In the genomic region with DNA sequence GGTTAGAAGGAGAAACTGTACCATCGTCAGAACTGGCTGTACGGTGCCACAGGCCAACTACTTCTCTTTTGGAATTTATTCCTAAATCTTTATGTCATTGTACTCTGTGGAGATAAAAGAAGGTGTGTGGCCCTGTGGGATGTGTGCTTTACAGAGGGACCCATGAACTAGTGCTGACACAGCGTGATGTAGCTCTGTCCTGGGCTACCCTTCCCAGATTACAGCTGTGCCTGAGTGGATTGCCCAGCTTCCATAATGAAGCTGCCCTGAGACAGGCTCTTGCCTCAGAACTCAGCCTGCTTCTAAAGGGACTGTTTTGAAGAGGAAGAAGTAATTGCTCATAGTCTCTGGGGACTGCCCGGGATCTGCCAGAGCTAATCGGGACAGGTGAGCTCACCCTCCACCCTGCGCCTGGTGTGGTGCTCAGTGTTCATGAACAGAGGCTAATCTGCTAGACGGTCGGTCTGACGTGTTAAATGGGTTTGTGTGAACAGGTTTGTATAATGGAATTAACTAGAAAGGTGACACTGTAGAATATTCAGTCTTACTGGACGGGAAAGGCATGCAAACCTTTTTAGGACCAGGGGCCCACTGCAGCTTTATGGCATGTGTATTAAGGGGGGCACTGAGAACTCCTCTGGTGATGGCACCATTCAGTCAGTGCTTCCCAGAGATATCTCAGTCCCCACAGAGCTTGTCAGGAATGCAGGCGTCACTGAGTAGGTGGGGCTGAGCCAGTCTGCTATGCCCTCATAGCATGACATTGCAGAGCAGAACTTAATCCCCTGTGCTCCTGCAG, we compare ENCODE assay signal across 11 mouse cellular contexts. TPM values are rescaled to one million over a fixed set of nuclear protein-coding genes. Genes with fewer than 3 reads are reported as not detected.
A peak's percentile ranks its signal among the peaks of the same experiment; 100 is the strongest.
DNase-seq lines count a peak whose midpoint lies in the region; ATAC-seq and TF ChIP-seq lines count a peak whose summit lies in the region.
"Had no signal": no experiment of that assay in that cellular context is flagged by ENCODE, and none has a peak within 500 bp of the region (broad histone marks: within the 10 kb centered on the region; RNA-seq: fewer than 3 reads in every experiment).

No protein-coding gene starts in this region.

- H3K27me3 ChIP-seq in kidney, embryonic 14.5 days (ENCODE audit: control insufficient read depth, insufficient read depth, low read length) = no peaks in the 10 kb centered on the region
- no peaks in the 10 kb centered on the region for H3K27me3 ChIP-seq in kidney, adult 2 months (replicated peaks; ENCODE audit: control insufficient read depth, insufficient read depth, low read length)
- H3K27me3 ChIP-seq in heart, embryonic 15.5 days = no peaks in the 10 kb centered on the region
- no peaks in the 10 kb centered on the region for H3K27me3 ChIP-seq in midbrain, embryonic 15.5 days (replicated peaks)

- DNase-seq in kidney, adult 2 months = no peak
- DNase-seq in c-Kit-negative CD71-positive TER-119-positive erythroid progenitor cells, embryonic 14.5 days (ENCODE audit: low read depth, low spot score) = peak; percentile 37
- no peak for DNase-seq in adrenal gland, adult (ENCODE audit: inconsistent age in 2 of 2, low spot score in 1 of 2)
- no peak for DNase-seq in gastrocnemius, adult 8-10 months (ENCODE audit: low spot score in 2 of 2)
- no peak for DNase-seq in right cerebral cortex, adult 18-20 months
- DNase-seq: kidney, adult 9 months; lung, adult 18-20 months; right cerebral cortex, postnatal 4 days had no signal

- no peak for TF ChIP-seq CTCF in kidney, adult 2 months (conservative IDR thresholded peaks at IDR 0.05; ENCODE audit: insufficient read depth, insufficient read length, low read depth, low read length)

- H3K36me3 ChIP-seq in kidney, embryonic 14.5 days (ENCODE audit: control insufficient read depth, insufficient read depth, low read length) = peaks cover 35% of the 10 kb centered on the region
- H3K36me3 ChIP-seq in kidney, adult 2 months (ENCODE audit: control insufficient read depth, insufficient read depth, low read length) = no peaks in the 10 kb centered on the region; the same call in 1 of the 2 replicates
- peaks cover 17% of the 10 kb centered on the region for H3K36me3 ChIP-seq in heart, embryonic 15.5 days
- peaks cover 3% of the 10 kb centered on the region; the same call in 1 of the 2 replicates for H3K36me3 ChIP-seq in midbrain, embryonic 15.5 days (replicated peaks)

- H3K27ac ChIP-seq in kidney, embryonic 14.5 days (ENCODE audit: low read depth, low read length) = no peak overlapping the region
- no peak overlapping the region; the same call in 1 of the 2 replicates for H3K27ac ChIP-seq in kidney, adult 2 months (ENCODE audit: insufficient read depth, low read depth, low read length)
- H3K27ac ChIP-seq in heart, embryonic 15.5 days = peak overlapping the region; percentile 84
- H3K27ac ChIP-seq in midbrain, embryonic 15.5 days = no peak overlapping the region

- no peak overlapping the region for H3K4me3 ChIP-seq in kidney, embryonic 14.5 days (ENCODE audit: low read length)
- H3K4me3 ChIP-seq in kidney, adult 2 months (ENCODE audit: insufficient read depth, low read depth, low read length) = no peak overlapping the region
- no peak overlapping the region for H3K4me3 ChIP-seq in heart, embryonic 15.5 days
- H3K4me3 ChIP-seq in midbrain, embryonic 15.5 days = no peak overlapping the region

- H3K4me1 ChIP-seq in kidney, embryonic 14.5 days (ENCODE audit: control insufficient read depth, insufficient read depth, low read length) = no peaks in the 10 kb centered on the region
- no peaks in the 10 kb centered on the region for H3K4me1 ChIP-seq in kidney, adult 2 months (ENCODE audit: control insufficient read depth, insufficient read depth, low read length)
- peaks cover 38% of the 10 kb centered on the region for H3K4me1 ChIP-seq in heart, embryonic 15.5 days (replicated peaks)
- H3K4me1 ChIP-seq in midbrain, embryonic 15.5 days = peaks cover 7% of the 10 kb centered on the region; the same call in 1 of the 2 replicates

- TF ChIP-seq POLR2A in kidney, adult 2 months (IDR thresholded peaks at IDR 0.05; ENCODE audit: low read depth, low read length) = no peak

- H3K9me3 ChIP-seq in kidney, embryonic 14.5 days (ENCODE audit: control insufficient read depth, low read length) = no peaks in the 10 kb centered on the region
- H3K9me3 ChIP-seq in heart, embryonic 15.5 days (replicated peaks) = no peaks in the 10 kb centered on the region
- no peaks in the 10 kb centered on the region for H3K9me3 ChIP-seq in midbrain, embryonic 15.5 days

- ATAC-seq in kidney, embryonic 14.5 days (ENCODE audit: low FRiP score, low TSS enrichment) = peak; percentile 35; the same call in 1 of the 2 replicates
- peak; percentile 82 for ATAC-seq in heart, embryonic 15.5 days (replicated peaks; ENCODE audit: insufficient number of reproducible peaks, insufficient read depth, low FRiP score, low read depth)
- ATAC-seq in midbrain, embryonic 15.5 days (replicated peaks) = peak; percentile 82

- 75% methylated on average over 11 of the region's 11 CpGs for WGBS in kidney, embryonic 14.5 days
- WGBS in kidney, adult 2 months = 66% methylated on average over 11 of the region's 11 CpGs
- 35% methylated on average over 11 of the region's 11 CpGs for WGBS in heart, embryonic 15.5 days
- WGBS in midbrain, embryonic 15.5 days = 53% methylated on average over 11 of the region's 11 CpGs

- H3K9ac ChIP-seq in kidney, embryonic 14.5 days (ENCODE audit: low read depth, low read length) = no peak overlapping the region
- H3K9ac ChIP-seq in heart, embryonic 15.5 days = no peak overlapping the region
- no peak overlapping the region for H3K9ac ChIP-seq in midbrain, embryonic 15.5 days

- no peak overlapping the region for H3K4me2 ChIP-seq in kidney, embryonic 14.5 days (replicated peaks; ENCODE audit: low read depth, low read length)
- no peak overlapping the region for H3K4me2 ChIP-seq in heart, embryonic 15.5 days
- no peak overlapping the region for H3K4me2 ChIP-seq in midbrain, embryonic 15.5 days

RNA-seq across cellular contexts. Expression of gene Mtmr12, which starts 41.7 kb away (rescaled TPM):
- 10.6 and 25.4 TPM in 2 replicates for polyA plus RNA-seq in kidney, embryonic 14.5 days (2014; fragmentation: Nextera tagmentation; extraction: Ambion mirVana)
- 27.3 and 28.1 TPM in 2 replicates for polyA plus RNA-seq in kidney, adult 2 months (2012; rRNA removed)
- polyA plus RNA-seq in heart, embryonic 15.5 days (2015; fragmentation: Nextera tagmentation; extraction: Ambion mirVana) = 9.5 and 14.1 TPM in 2 replicates
- 8.3 and 9.6 TPM in 2 replicates for polyA plus RNA-seq in midbrain, embryonic 15.5 days (2015; fragmentation: Nextera tagmentation; extraction: Ambion mirVana)
- total RNA-seq in gastrocnemius, adult 8-10 months (2022) = 1 to 10 TPM; 2.7 to 4.6 (median 3.7) TPM
